Mouse (Mus musculus): ENCODE measurements around the gene Ap1m1. TPM values are rescaled to one million over a fixed set of nuclear protein-coding genes. Genes with fewer than 3 reads are reported as not detected.

Gene Ap1m1
- total RNA-seq (2018; cell fraction: chromatin; rRNA removed), result 10 to 100 TPM; 43.3 to 86.7 (median 64.3) TPM
- total RNA-seq (2018; cell fraction: cytosol; rRNA removed), result 10 to 100 TPM; 37.3 to 55.1 (median 46.4) TPM
- total RNA-seq (2018; cell fraction: nucleus; rRNA removed), result 10 to 100 TPM; 37.9 to 68.9 (median 48.9) TPM
- polyA plus RNA-seq (2018), result 43.7 to 76.1 TPM (median 50.7 TPM) in 3 replicates

- Histone ChIP-seq H3K79me2 (ENCODE audit: inconsistent target) (peaks cover 44% of the 10 kb centered on the region), H3K36me3 (ENCODE audit: inconsistent target) (no peaks in the 10 kb centered on the region), H3K4me3 (ENCODE audit: inconsistent target) (peak within 1 kb of the TSS; percentile 92), H3K27ac (peak within 1 kb of the TSS; percentile 71)
- 1% methylated on average over 54 of the region's 54 CpGs for WGBS (ENCODE audit: missing documents)
These were observed at the start of gene Ap1m1 for GRCm38 (mm10) chr8:72239499-72240402. Gene Ap1m1 (plus strand): TSS chr8:72240018.

GRCm38 (mm10) chr8:72190215-72190539 is 49.6 kb upstream of the Ap1m1 start:
- Histone ChIP-seq H3K79me2 (ENCODE audit: inconsistent target) (no peaks in the 10 kb centered on the region), H3K36me3 (ENCODE audit: inconsistent target) (no peaks in the 10 kb centered on the region; the same call in 1 of the 2 replicates), H3K4me3 (ENCODE audit: inconsistent target) (no peak overlapping the region), H3K27ac (no peak overlapping the region)
- WGBS (ENCODE audit: missing documents), result 18% methylated on average over 2 of the region's 2 CpGs

GRCm38 (mm10) chr8:72192065-72192464 is 47.8 kb upstream of the Ap1m1 start:
- no peak overlapping the region for H3K27ac ChIP-seq
- no peaks in the 10 kb centered on the region for H3K79me2 ChIP-seq (ENCODE audit: inconsistent target)
- no peak overlapping the region for H3K4me3 ChIP-seq (ENCODE audit: inconsistent target)
- no peaks in the 10 kb centered on the region; the same call in 1 of the 2 replicates for H3K36me3 ChIP-seq (ENCODE audit: inconsistent target)

DNA sequence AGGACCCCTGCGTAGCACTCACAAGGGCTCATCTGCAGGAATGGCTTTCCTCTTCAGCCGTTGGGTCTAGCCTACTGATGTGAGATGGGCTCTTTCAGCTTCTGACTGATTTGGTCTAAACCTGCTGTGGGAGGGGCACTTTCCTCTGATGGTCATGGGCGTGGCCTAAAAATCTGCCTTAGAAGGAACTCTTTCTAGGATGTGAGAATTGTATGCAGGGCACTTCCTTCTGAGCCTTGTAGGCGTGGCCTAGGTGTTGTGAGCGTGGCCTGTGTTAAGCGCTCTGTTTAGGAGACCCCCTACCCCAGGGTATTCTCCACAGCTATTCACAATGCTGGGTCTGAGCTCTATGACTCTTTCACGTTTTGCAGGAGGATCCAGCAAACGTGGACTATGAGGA is 41.8 kb upstream of the Ap1m1 start:
- H3K27ac ChIP-seq, result no peak overlapping the region
- WGBS (ENCODE audit: missing documents), result 84% methylated on average over 8 of the region's 8 CpGs
- peaks cover 7% of the 10 kb centered on the region; the same call in 1 of the 2 replicates for H3K36me3 ChIP-seq (ENCODE audit: inconsistent target)

GRCm38 (mm10) chr8:72208582-72208981 is 31.2 kb upstream of the Ap1m1 start:
- 60% methylated on average over 1 of the region's 1 CpGs for WGBS (ENCODE audit: missing documents)
- H3K36me3 ChIP-seq (ENCODE audit: inconsistent target), result no peaks in the 10 kb centered on the region
- H3K79me2 ChIP-seq (ENCODE audit: inconsistent target), result no peaks in the 10 kb centered on the region
- H3K27ac ChIP-seq, result no peak overlapping the region
- H3K4me3 ChIP-seq (ENCODE audit: inconsistent target), result no peak overlapping the region

More for the DNA sequence above, 41.8 kb upstream of the Ap1m1 start:
- H3K4me3 ChIP-seq (ENCODE audit: inconsistent target), result no peak overlapping the region
- no peaks in the 10 kb centered on the region for H3K79me2 ChIP-seq (ENCODE audit: inconsistent target)

DNA sequence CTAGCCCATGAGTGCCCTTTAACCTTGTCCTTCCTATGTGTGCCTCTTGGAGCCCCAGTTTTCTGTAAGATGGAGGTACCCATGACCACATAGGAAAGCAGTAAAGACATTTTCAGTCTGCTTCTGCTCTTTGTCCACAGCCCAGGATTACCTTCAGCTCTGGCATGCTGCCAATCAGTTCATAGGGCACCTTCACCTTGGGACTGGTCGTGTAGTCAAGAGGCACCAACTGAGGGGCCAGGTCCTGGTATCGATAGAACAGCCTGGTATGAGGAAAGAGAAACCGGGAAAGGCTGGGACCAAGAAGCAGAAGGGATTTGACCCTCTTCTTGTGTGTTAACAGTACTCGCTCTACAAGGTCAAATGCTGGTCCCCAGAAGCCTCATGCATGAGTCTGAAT is 29.6 kb upstream of the Ap1m1 start:
- Histone ChIP-seq H3K79me2 (ENCODE audit: inconsistent target) (no peaks in the 10 kb centered on the region), H3K36me3 (ENCODE audit: inconsistent target) (no peaks in the 10 kb centered on the region), H3K4me3 (ENCODE audit: inconsistent target) (no peak overlapping the region), H3K27ac (no peak overlapping the region)
- WGBS (ENCODE audit: missing documents), result 86% methylated on average over 4 of the region's 4 CpGs

- H3K36me3 ChIP-seq (ENCODE audit: inconsistent target), result no peaks in the 10 kb centered on the region
- no peaks in the 10 kb centered on the region for H3K79me2 ChIP-seq (ENCODE audit: inconsistent target)
- H3K27ac ChIP-seq, result no peak overlapping the region
- H3K4me3 ChIP-seq (ENCODE audit: inconsistent target), result no peak overlapping the region
- 42% methylated on average over 2 of the region's 2 CpGs for WGBS (ENCODE audit: missing documents)
These were observed 29.1 kb upstream of the Ap1m1 start for GRCm38 (mm10) chr8:72210710-72211109.

DNA sequence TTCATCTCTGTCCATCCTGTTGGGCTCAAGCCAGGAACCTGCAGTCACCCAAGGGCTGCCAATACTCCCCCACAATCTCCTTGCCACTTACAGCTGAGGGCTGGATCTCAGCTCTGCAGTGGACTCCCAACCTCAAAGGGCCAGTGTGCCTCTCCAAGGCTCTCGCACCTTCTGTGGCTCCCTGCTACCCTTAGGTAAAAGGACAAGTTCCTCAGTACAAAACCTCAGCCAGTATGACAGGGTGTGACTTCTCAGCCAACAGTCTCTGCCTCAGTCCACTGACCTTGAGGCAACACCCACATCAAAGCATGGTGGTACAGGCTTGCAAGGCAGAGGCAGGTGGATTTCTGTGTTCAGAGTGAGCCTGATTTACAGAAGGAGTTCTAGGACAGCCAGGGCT is 28.0 kb upstream of the Ap1m1 start:
- H3K4me3 ChIP-seq (ENCODE audit: inconsistent target), result no peak overlapping the region
- 73% methylated on average over 1 of the region's 1 CpGs for WGBS (ENCODE audit: missing documents)

DNA sequence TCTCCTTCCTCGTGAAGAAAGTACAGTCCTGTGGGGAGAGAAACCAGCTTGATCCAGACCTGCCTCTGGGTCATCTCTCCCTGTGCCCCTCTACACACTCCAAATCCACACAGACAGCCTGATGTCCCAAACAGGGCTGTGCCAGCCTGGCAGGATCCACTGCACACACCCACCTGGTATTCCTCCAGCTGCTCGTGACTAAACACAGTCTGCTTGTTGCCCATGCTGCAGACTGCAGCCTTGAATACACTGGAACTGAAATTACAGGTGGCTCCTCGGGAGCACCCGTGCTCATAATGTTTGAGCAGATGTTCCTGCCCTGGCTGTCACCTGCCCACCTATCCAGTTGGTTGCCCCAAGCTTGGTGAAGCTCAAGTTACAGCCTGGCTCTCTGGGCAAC is 27.1 kb upstream of the Ap1m1 start, which contains the start of gene Cib3:
Gene Cib3, minus strand, starts transcription at position 87 of the 400 bp plus-strand sequence.
- Histone ChIP-seq H3K79me2 (ENCODE audit: inconsistent target) (no peaks in the 10 kb centered on the region), H3K4me3 (ENCODE audit: inconsistent target) (no peak within 1 kb of the TSS), H3K27ac (no peak within 1 kb of the TSS), H3K36me3 (ENCODE audit: inconsistent target) (no peaks in the 10 kb centered on the region)
- 67% methylated on average over 4 of the region's 4 CpGs for WGBS (ENCODE audit: missing documents)

More for the DNA sequence above, 28.0 kb upstream of the Ap1m1 start:
- Histone ChIP-seq H3K36me3 (ENCODE audit: inconsistent target) (no peaks in the 10 kb centered on the region), H3K79me2 (ENCODE audit: inconsistent target) (no peaks in the 10 kb centered on the region), H3K27ac (no peak overlapping the region)

- Histone ChIP-seq H3K36me3 (ENCODE audit: inconsistent target) (no peaks in the 10 kb centered on the region), H3K79me2 (ENCODE audit: inconsistent target) (no peaks in the 10 kb centered on the region), H3K4me3 (ENCODE audit: inconsistent target) (no peak within 1 kb of the TSS), H3K27ac (no peak within 1 kb of the TSS)
- 100% methylated on average over 2 of the region's 4 CpGs for WGBS (ENCODE audit: missing documents)
These were observed 26.3 kb upstream of the Ap1m1 start, which contains the start of gene Gm11034 for GRCm38 (mm10) chr8:72213536-72213935. Gene Gm11034 (minus strand): TSS chr8:72213636.

DNA sequence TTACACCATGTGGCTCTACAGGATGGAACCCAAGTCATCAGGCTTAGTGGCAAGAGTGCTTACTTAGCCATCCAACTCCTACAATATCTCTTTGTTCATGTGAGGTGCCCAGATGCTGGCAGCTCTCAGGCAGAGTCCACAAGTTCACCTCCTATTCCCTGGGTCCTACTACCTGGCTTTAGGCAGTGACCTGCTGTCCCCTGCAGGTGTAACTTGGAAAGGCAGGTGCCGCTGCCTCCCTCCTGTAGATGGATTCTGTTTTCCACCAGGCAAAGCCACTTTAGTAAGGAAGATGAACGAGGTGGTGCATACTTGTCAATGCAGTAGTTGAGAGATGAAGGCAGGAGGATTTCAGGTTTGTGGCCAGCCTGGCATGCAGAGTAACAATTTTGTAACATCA is 24.8 kb upstream of the Ap1m1 start:
- Histone ChIP-seq H3K27ac (no peak overlapping the region), H3K36me3 (ENCODE audit: inconsistent target) (no peaks in the 10 kb centered on the region), H3K79me2 (ENCODE audit: inconsistent target) (peaks cover 5% of the 10 kb centered on the region), H3K4me3 (ENCODE audit: inconsistent target) (no peak overlapping the region)
- WGBS (ENCODE audit: missing documents), result 47% methylated on average over 2 of the region's 2 CpGs

GRCm38 (mm10) chr8:72215871-72216270 is 23.9 kb upstream of the Ap1m1 start:
- 6% methylated on average over 1 of the region's 1 CpGs for WGBS (ENCODE audit: missing documents)
- H3K4me3 ChIP-seq (ENCODE audit: inconsistent target), result no peak overlapping the region
- H3K27ac ChIP-seq, result no peak overlapping the region
- H3K79me2 ChIP-seq (ENCODE audit: inconsistent target), result peaks cover 13% of the 10 kb centered on the region
- H3K36me3 ChIP-seq (ENCODE audit: inconsistent target), result no peaks in the 10 kb centered on the region

DNA sequence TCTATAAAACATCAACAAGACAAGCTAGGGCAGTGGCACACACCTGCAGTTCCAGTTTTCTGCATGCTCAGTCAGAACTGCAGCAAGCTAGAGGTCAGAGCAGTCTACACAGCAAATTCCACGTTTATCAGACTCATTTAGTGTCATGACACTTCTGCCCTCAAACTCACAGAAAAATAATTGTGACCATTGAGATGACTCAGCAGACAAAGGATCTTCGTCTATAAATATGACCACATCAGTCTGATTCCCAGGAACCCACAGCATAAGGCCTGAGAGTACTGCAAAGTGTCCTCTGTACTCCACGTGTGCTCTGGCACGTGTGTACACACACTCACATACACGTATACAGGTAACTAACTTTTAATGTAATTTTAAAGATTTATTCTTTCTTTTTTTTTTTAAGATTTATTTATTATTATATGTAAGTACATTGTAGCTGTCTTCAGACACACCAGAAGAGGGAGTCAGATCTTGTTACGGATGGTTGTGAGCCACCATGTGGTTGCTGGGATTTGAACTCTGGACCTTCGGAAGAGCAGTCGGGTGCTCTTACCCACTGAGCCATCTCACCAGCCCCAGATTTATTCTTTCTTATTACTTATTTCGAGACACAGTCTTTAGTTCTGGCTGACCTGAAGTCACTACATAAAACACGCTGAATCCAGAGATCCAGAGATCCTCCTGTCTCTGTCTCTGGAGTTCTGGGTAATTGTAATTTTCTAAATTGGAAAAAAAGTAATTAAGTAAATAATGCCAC is 20.9 kb upstream of the Ap1m1 start:
- 65% methylated on average over 7 of the region's 10 CpGs for WGBS (ENCODE audit: missing documents)
- H3K27ac ChIP-seq, result no peak overlapping the region
- peaks cover 27% of the 10 kb centered on the region for H3K79me2 ChIP-seq (ENCODE audit: inconsistent target)
- peaks cover 28% of the 10 kb centered on the region for H3K36me3 ChIP-seq (ENCODE audit: inconsistent target)
- H3K4me3 ChIP-seq (ENCODE audit: inconsistent target), result peak overlapping the region; percentile 88; the same call in 1 of the 2 replicates

- 14% methylated on average over 39 of the region's 39 CpGs for WGBS (ENCODE audit: missing documents)
- H3K36me3 ChIP-seq (ENCODE audit: inconsistent target), result peaks cover 29% of the 10 kb centered on the region
- H3K79me2 ChIP-seq (ENCODE audit: inconsistent target), result peaks cover 27% of the 10 kb centered on the region
- peak within 1 kb of the TSS; percentile 88 for H3K4me3 ChIP-seq (ENCODE audit: inconsistent target)
- peak within 1 kb of the TSS; percentile 59 for H3K27ac ChIP-seq
These were observed 20.1 kb upstream of the Ap1m1 start, which contains the start of gene Fam32a for GRCm38 (mm10) chr8:72219541-72220363. Gene Fam32a (plus strand): TSS chr8:72219730.

Data from macrophage (primary cell).